8 mouse cellular contexts compared by ENCODE assay signal in the genomic region with DNA sequence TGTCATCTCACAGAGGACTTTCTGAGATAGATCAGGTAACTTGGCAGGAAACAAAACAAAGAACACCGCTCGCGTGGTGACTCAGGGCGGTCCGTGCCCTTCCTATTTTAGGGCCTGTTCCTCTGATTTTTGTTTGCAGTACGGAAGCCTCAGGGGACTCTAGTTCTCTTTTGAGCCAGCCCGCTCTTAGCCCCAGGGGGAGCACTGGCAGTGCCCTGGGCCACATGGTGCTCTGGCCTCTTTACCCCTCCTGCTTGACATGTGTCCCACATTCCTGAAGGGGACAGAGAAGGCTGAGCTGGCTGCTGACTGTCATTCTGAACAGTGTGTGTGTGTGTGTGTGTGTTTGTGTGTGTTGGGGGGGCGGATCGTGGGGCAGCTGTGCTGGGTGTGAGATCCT. TPM values are rescaled to one million over a fixed set of nuclear protein-coding genes. Genes with fewer than 3 reads are reported as not detected.
DNase-seq lines count a peak whose midpoint lies in the region; ATAC-seq and TF ChIP-seq lines count a peak whose summit lies in the region.

No protein-coding gene starts in this region.

- peak; percentile 31 for DNase-seq in gastrocnemius, postnatal 10 days
- no peak for DNase-seq in gastrocnemius, adult 8-10 months (ENCODE audit: low spot score in 2 of 2)
- DNase-seq in induced T-regulatory cell, adult 2 months (ENCODE audit: low read depth) = peak; percentile 62
- peak in 1 of 2 experiments; percentile 70 for DNase-seq in spleen, adult 2 months (ENCODE audit: low read depth in 1 of 2, low spot score in 2 of 2)
- DNase-seq in left cerebral cortex, postnatal 36 days (ENCODE audit: low spot score in 2 of 2) = no peak
- DNase-seq in thymus, postnatal 14 days = no peak

- no peaks in the 10 kb centered on the region for H3K9me3 ChIP-seq in midbrain, embryonic 13.5 days
- no peaks in the 10 kb centered on the region for H3K9me3 ChIP-seq in midbrain, embryonic 16.5 days (replicated peaks; ENCODE audit: control insufficient read depth, low read length, poor library complexity, severe bottlenecking)

- H3K4me2 ChIP-seq in midbrain, embryonic 13.5 days (replicated peaks) = no peak overlapping the region
- no peak overlapping the region for H3K4me2 ChIP-seq in midbrain, embryonic 16.5 days (ENCODE audit: low read length)

- no peak overlapping the region for H3K9ac ChIP-seq in midbrain, embryonic 13.5 days (replicated peaks)
- no peak overlapping the region for H3K9ac ChIP-seq in midbrain, embryonic 16.5 days (ENCODE audit: low read depth, low read length)

- no peak for TF ChIP-seq POLR2A in spleen, adult 2 months (IDR thresholded peaks at IDR 0.05; ENCODE audit: low read depth, low read length)

- H3K4me3 ChIP-seq in midbrain, embryonic 13.5 days (replicated peaks) = no peak overlapping the region
- no peak overlapping the region for H3K4me3 ChIP-seq in midbrain, embryonic 16.5 days (ENCODE audit: low read depth, low read length)
- no peak overlapping the region for H3K4me3 ChIP-seq in spleen, adult 2 months (ENCODE audit: extremely low read depth, insufficient read depth, insufficient read length)

- TF ChIP-seq CTCF in spleen, adult 2 months (IDR thresholded peaks at IDR 0.05; ENCODE audit: extremely low read depth, insufficient read depth, insufficient read length, insufficient replicate concordance) = 0 out of 2 replicates have a peak, but pooled peaks have one; percentile 3

- no peak for ATAC-seq in midbrain, embryonic 13.5 days
- ATAC-seq in midbrain, embryonic 16.5 days = no peak

- intact Hi-C loops in left cerebral cortex, postnatal 36 days (cut with DNase I) = no loop called here

- 64% methylated on average over 9 of the region's 9 CpGs for WGBS in midbrain, embryonic 13.5 days
- WGBS in midbrain, embryonic 16.5 days = 54% methylated on average over 9 of the region's 9 CpGs
- 18% methylated on average over 9 of the region's 9 CpGs for WGBS in spleen, adult 2 months

- H3K27ac ChIP-seq in midbrain, embryonic 13.5 days = 0 out of 2 replicates have a peak overlapping the region, but pooled peaks have one; percentile 1
- H3K27ac ChIP-seq in midbrain, embryonic 16.5 days (ENCODE audit: low read length) = no peak overlapping the region
- H3K27ac ChIP-seq in spleen, adult 2 months (ENCODE audit: insufficient read depth, low read length) = peak overlapping the region; percentile 71

- H3K36me3 ChIP-seq in midbrain, embryonic 13.5 days = no peaks in the 10 kb centered on the region
- H3K36me3 ChIP-seq in midbrain, embryonic 16.5 days (ENCODE audit: control insufficient read depth, insufficient read depth, low read length) = no peaks in the 10 kb centered on the region
- no peaks in the 10 kb centered on the region for H3K36me3 ChIP-seq in spleen, adult 2 months (ENCODE audit: control insufficient read depth, insufficient read depth, low read length)

- H3K4me1 ChIP-seq in midbrain, embryonic 13.5 days (replicated peaks) = peaks cover 74% of the 10 kb centered on the region
- H3K4me1 ChIP-seq in midbrain, embryonic 16.5 days (ENCODE audit: control insufficient read depth, insufficient read depth, low read length) = peaks cover 54% of the 10 kb centered on the region
- H3K4me1 ChIP-seq in spleen, adult 2 months (ENCODE audit: control insufficient read depth, insufficient read depth, insufficient read length) = peaks cover 55% of the 10 kb centered on the region

- no peaks in the 10 kb centered on the region for H3K27me3 ChIP-seq in midbrain, embryonic 13.5 days
- no peaks in the 10 kb centered on the region for H3K27me3 ChIP-seq in midbrain, embryonic 16.5 days (ENCODE audit: control insufficient read depth, insufficient read depth, low read depth, low read length)
- H3K27me3 ChIP-seq in spleen, adult 2 months (ENCODE audit: control insufficient read depth, insufficient read depth, low read length) = no peaks in the 10 kb centered on the region

RNA-seq across cellular contexts. Expression of gene Cmip, which starts 46.8 kb away (rescaled TPM):
- total RNA-seq in gastrocnemius, postnatal 10 days (2021) = 10 to 100 TPM; 18.7 to 23.7 TPM
- 1 to 10 TPM; 3.8 to 7.3 (median 6.2) TPM for total RNA-seq in gastrocnemius, adult 8-10 months (2022)
- 65.3 and 71.7 TPM in 2 replicates for polyA plus RNA-seq in midbrain, embryonic 13.5 days (2015; fragmentation: Nextera tagmentation; extraction: Ambion mirVana)
- polyA plus RNA-seq in midbrain, embryonic 16.5 days (2015; fragmentation: Nextera tagmentation; extraction: Ambion mirVana) = 141 and 146 TPM in 2 replicates
- 48.2 and 67.6 TPM in 2 replicates for polyA plus RNA-seq in spleen, adult 2 months (2012; rRNA removed)
- 100 to 1,000 TPM; 333 to 339 TPM for total RNA-seq in left cerebral cortex, postnatal 36 days (2021)

Comparison
In these comparisons a context has a peak if more than half of its experiments do, and no peak if none do; other contexts are left out.
1. DNase-seq: peak in gastrocnemius, postnatal 10 days (single experiment) and induced T-regulatory cell, adult 2 months (single experiment); none in gastrocnemius, adult 8-10 months (0 of 2), left cerebral cortex, postnatal 36 days (0 of 2) and thymus, postnatal 14 days (single experiment).
2. RNA of gene Cmip, which starts 46.8 kb away (total RNA-seq): 333 to 339 TPM in left cerebral cortex, postnatal 36 days; 18.7 to 23.7 TPM in gastrocnemius, postnatal 10 days and 3.8 to 7.3 TPM in gastrocnemius, adult 8-10 months; every median in the first group is over 10 times any median in the second.